Mouse (Mus musculus) brain, embryonic 14.5 days (tissue): ENCODE measurements around the gene C1qtnf5. TPM values are rescaled to one million over a fixed set of nuclear protein-coding genes. Genes with fewer than 3 reads are reported as not detected.
A peak's percentile ranks its signal among the peaks of the same experiment; 100 is the strongest.

Experiments used
- DNase-seq: peaks from one replicate; pipeline ENCODE4 v3.0.0-alpha.2; 2011; ENCODE audit warnings: low read depth
- CTCF ChIP-seq: fragments of 200-500 bp; IDR thresholded peaks from 2 replicates; pipeline ENCODE4 v1.5.1; 2012; ENCODE audit warnings: inconsistent platforms, mild to moderate bottlenecking, moderate library complexity, borderline replicate concordance; ENCODE audit not compliant: insufficient read depth, insufficient read length; ENCODE audit errors: extremely low read depth
- POLR2A ChIP-seq: fragments of 200-500 bp; IDR thresholded peaks from 2 replicates; pipeline ENCODE4 v1.6.1; 2012; ENCODE audit warnings: mild to moderate bottlenecking, inconsistent platforms, borderline replicate concordance; ENCODE audit not compliant: poor library complexity, insufficient read depth, insufficient read length, severe bottlenecking; ENCODE audit errors: extremely low read depth
- polyA plus RNA-seq: library from polyadenylated mRNA; depleted of rRNA; stranded (reverse); fragments of >200 nt; gene quantifications from 2 replicates; pipeline ENCODE4 v1.2.3, GENCODE M21; 2012

The C1qtnf5 gene
- polyA plus RNA-seq, 1 experiment = 6.8 TPM

DNA sequence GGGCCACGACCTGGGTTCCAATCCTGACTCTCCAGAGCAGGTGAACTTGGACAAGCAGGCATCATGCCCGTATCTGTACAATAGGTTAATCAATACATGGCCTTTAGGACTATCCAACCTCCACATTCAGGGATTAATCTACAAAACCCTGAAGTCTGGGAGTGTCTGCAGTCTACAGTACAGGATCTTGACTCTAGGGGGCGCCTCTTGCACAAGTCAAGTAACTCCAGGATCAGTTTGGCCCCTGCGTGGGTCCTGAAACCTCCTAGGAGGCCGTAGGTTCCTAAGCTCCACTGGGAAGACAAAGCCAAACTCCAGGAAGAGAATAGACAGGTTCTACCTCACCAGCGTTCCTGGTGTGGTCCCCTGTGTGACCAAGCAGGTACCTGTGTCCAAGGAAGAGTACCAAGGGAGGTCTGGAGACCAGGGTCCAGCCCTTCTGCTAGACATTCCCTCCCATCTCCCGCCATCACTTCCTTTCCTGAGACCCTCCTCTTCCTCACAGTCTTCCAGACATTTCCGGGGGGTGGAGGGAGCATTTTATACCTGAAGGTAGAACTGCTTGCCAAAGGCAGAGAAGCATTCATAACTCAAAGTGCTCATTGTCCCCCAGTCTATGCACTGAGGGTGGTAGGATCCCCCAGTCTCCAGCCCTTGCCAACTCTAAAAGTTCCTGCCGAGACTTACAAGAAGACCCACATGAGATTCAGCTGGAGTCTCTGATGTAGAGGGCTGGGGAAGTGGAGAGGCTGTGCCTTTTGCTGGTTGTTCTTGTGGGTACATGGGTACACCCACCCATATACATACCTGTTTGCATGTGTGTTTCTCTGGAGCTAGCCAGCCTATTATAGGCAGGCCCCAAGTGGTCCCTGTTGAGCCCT lies 32.4 kb upstream of the C1qtnf5 start:
- no peak for DNase-seq
- TF ChIP-seq CTCF (peak; percentile 39; the same call in 1 of the 2 replicates), POLR2A (no peak)

DNA sequence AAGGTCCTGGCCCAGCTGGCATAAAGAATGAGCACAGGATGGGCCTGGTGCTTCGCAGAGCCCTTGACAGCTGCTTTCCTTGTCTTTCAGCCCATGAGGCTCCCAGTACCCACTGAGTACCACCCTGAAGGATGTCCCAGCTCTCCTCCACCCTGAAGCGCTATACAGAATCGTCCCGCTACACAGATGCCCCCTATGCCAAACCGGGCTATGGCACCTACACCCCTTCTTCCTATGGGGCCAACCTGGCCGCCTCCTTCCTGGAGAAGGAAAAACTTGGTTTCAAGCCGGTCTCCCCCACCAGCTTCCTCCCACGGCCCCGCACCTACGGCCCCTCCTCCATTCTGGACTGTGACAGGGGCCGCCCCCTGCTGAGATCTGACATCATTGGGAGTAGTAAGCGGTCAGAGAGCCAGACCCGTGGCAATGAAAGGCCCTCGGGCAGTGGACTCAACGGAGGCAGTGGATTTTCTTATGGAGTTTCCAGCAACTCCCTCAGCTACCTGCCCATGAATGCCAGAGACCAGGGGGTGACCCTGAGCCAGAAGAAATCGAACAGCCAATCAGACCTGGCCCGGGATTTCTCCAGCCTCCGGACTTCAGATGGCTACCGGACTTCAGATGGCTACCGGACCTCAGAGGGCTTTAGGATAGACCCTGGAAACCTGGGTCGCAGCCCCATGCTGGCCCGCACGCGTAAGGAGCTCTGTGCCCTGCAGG lies 31.6 kb upstream of the C1qtnf5 start:
- TF ChIP-seq CTCF = no peak
- TF ChIP-seq POLR2A = no peak
- no peak for DNase-seq

GRCm38 (mm10) chr9:44075996-44076763 lies 30.9 kb upstream of the C1qtnf5 start:
- TF ChIP-seq POLR2A (no peak), CTCF (no peak)
- DNase-seq = no peak

DNA sequence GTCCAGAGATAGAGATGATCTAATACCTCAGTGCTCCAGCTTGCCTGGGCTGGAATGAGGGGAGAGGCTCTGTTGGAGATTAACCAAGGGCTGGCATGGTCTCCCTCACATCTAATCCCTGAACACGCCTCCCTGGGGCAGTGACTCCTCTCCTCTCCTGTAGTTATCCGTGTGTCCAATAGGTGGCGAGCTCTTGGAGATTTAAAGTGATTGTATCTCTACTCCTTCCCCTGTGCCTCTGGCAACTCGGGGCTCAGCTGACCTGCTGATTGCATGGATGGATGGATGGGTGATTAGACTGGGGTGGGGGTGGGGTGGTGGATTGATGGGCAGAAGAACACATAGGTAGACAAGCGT lies 30.3 kb upstream of the C1qtnf5 start:
- DNase-seq = peak; percentile 67
- no peak for TF ChIP-seq POLR2A
- peak; percentile 65; the same call in 1 of the 2 replicates for TF ChIP-seq CTCF

DNA sequence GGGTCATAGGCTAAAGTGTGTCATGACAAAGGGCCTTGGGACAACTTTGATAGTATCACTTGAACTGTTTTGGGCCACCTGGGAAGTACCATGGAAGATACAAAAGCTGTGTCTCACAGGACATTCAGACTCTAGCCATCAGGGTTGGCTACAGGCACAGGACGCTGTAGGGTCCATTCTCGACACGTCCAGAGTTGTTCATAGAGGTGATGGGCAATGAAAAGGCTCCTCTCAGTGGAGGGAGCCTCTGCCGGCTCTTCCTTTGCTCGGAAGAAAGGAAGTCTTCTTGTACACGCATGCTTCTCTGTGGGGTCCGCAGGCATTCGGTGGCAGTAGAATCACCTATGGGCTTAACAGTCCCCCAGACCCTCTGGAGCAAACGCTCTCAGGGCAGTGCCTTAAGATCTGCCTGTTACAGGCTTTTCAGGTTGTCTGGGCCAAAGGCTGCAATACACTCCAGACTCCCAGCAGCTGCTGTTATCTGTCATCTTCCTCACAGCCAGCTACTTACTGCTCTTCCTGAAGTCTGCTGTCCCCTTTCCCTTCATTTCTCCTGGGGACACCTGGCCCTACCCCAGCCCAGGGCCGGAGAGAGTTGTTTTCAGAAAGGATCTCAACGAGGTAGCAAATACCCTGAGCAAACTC lies 29.7 kb upstream of the C1qtnf5 start:
- TF ChIP-seq CTCF = no peak
- TF ChIP-seq POLR2A = no peak
- DNase-seq = no peak

- DNase-seq = no peak
- TF ChIP-seq CTCF = no peak
- TF ChIP-seq POLR2A = no peak
Observed at GRCm38 (mm10) chr9:44078136-44078797, 28.8 kb upstream of the C1qtnf5 start.

DNA sequence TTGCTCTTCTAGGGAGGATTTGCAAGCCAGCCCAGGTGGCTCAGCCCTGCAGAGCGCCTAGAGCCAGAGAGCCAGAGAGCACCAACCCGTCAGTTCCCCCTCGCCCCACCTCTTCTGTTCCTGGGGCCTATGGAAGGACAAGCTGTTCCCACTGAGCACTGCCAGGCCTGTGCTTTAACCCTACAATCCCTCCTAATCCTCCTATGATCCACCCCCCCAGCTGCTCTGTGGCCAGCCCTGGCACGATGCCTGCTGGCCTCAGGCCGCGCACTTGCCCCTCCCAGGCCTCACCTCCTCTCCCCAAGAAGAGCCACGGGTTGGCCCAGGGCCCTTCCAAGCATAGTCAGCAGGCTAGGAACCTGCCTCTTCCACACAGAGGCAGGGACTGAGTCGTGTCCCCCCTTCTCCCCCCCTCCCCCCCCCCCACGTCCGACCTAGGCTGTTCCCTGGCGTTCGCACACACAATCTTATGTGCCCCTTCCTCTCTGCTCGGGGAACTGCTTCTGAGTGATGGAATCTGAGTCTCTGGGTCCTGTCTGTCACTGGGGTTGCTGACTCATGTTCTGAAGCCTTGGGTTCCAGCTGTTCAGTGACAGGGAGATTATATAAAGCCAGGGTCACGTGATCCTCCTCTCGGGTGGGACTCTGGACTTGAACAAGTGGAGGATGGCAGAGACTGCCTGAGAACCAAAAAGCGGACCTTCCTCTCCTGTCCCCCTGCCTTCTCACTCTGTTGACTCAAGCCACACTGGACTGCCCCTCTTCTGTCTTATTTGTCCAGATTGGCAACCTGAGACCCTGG lies 27.9 kb upstream of the C1qtnf5 start:
- DNase-seq = peak; percentile 92
- TF ChIP-seq POLR2A (no peak), CTCF (no peak)

- DNase-seq = no peak
- TF ChIP-seq POLR2A (no peak), CTCF (no peak)
Observed at GRCm38 (mm10) chr9:44079997-44080780, 26.9 kb upstream of the C1qtnf5 start.

DNA sequence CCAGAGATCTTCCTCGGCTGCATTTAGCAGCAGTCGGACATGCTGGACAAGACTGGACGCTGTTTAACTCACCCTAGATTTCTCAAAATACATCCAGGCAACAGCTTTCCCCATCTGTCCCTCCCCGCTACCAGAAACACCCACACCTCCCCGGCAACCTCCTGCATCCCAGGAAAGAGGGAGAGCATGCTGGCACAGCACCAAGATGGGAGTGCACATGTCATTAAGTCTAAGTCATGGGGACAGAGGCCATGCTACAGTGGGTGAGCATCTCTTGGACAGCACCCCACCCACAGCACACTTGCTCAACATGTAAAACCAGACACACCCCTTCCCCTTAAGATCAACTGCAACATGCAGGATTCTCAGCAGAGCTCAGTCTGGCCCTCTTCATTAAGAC lies 26.1 kb upstream of the C1qtnf5 start:
- no peak for DNase-seq

More for the DNA sequence above, 26.1 kb upstream of the C1qtnf5 start:
- TF ChIP-seq CTCF (no peak), POLR2A (no peak)
